Mouse (Mus musculus) spleen, adult 2 months (tissue): ENCODE measurements around the gene Edem1.

ENCODE experiments used
- CTCF ChIP-seq: fragments of 200-500 bp; IDR thresholded peaks from 2 replicates; pipeline ENCODE4 v1.5.1; 2011; ENCODE audit warnings: mild to moderate bottlenecking, inconsistent platforms; ENCODE audit not compliant: insufficient read depth, insufficient read length, insufficient replicate concordance; ENCODE audit errors: extremely low read depth
- POLR2A ChIP-seq: fragments of 200-500 bp; IDR thresholded peaks from 2 replicates; pipeline ENCODE4 v1.6.1; 2011; ENCODE audit warnings: low read depth, low read length, inconsistent platforms

GRCm38 (mm10) chr6:108861226-108861625 is 32.8 kb downstream of the Edem1 start:
- TF ChIP-seq CTCF (no peak), POLR2A (no peak)
